Mouse (Mus musculus) lung, embryonic 14.5 days (tissue): Measurements from ENCODE around the gene Sarm1. TPM values are rescaled to one million over a fixed set of nuclear protein-coding genes. Genes with fewer than 3 reads are reported as not detected.

ENCODE experiments used
- ATAC-seq: fragments of 200-750 bp; cut with Nextera tagmentation; 2 replicates; pipeline ENCODE4 v1.8.0; 2017; ENCODE audit warnings: mild to moderate bottlenecking, moderate TSS enrichment, moderate library complexity; ENCODE audit not compliant: insufficient read depth
- DNase-seq: peaks from one replicate; pipeline ENCODE4 v3.0.0-alpha.2; 2015
- H3K27ac ChIP-seq: fragments of 300-500 bp; sonication (generic); 2 replicates; pipeline ENCODE4 v1.5.1; 2014; ENCODE audit warnings: low read depth, mild to moderate bottlenecking, moderate library complexity
- H3K27me3 ChIP-seq: fragments of 300-500 bp; sonication (generic); 2 replicates; pipeline ENCODE4 v1.6.1; 2014; ENCODE audit warnings: low read length, control low read depth; ENCODE audit not compliant: insufficient read depth
- H3K36me3 ChIP-seq: fragments of 300-500 bp; sonication (generic); 2 replicates; pipeline ENCODE4 v1.6.1; 2014; ENCODE audit warnings: control low read depth; ENCODE audit not compliant: insufficient read depth
- H3K4me1 ChIP-seq: fragments of 300-500 bp; sonication (generic); 2 replicates; pipeline ENCODE4 v1.6.1; 2014; ENCODE audit warnings: antibody characterized with exemption, control low read depth; ENCODE audit not compliant: insufficient read depth
- H3K4me2 ChIP-seq: fragments of 300-500 bp; sonication (generic); 2 replicates; pipeline ENCODE4 v1.6.1; 2014; ENCODE audit warnings: mild to moderate bottlenecking
- H3K4me3 ChIP-seq: fragments of 300-500 bp; sonication (generic); 2 replicates; pipeline ENCODE4 v1.5.1; 2014; ENCODE audit warnings: low read depth, low read length
- H3K9ac ChIP-seq: fragments of 300-500 bp; sonication (generic); 2 replicates; pipeline ENCODE4 v1.6.1; 2014
- H3K9me3 ChIP-seq: fragments of 300-500 bp; sonication (generic); 2 replicates; pipeline ENCODE4 v1.6.1; 2016; ENCODE audit warnings: low read depth, low read length, control low read depth
- CTCF ChIP-seq: IDR thresholded peaks from 2 replicates; pipeline ENCODE4 v1.5.1; 2016; ENCODE audit warnings: antibody characterized with exemption, low read depth
- WGBS: fragments of 180-500 bp; shearing (Covaris S2); extraction: QIAGEN DNeasy Blood & Tissue Kit; methylation state at CpG from one replicate; pipeline ENCODE4 v1.1.7; 2014; 5-methylcytosine and 5-hydroxymethylcytosine counted together
- polyA plus RNA-seq: library from polyadenylated mRNA; unstranded; fragments of >200 nt; fragmentation: Nextera tagmentation; extraction: Ambion mirVana; gene quantifications from 2 replicates; pipeline ENCODE4 v1.2.1, GENCODE M21; 2014

The Sarm1 gene
- polyA plus RNA-seq, 1 experiment from 2014 or later, result 1.4 TPM

GRCm38 (mm10) chr11:78450337-78450736 is 47.2 kb downstream of the Sarm1 start:
- Histone ChIP-seq H3K36me3 (no peaks in the 10 kb centered on the region), H3K27me3 (no peaks in the 10 kb centered on the region), H3K4me2 (no peak overlapping the region), H3K27ac (no peak overlapping the region), H3K9ac (no peak overlapping the region), H3K9me3 (no peaks in the 10 kb centered on the region), H3K4me3 (no peak overlapping the region), H3K4me1 (no peaks in the 10 kb centered on the region)
- ATAC-seq (no peak), DNase-seq (no peak)
- WGBS, result 39% methylated on average over 2 of the region's 2 CpGs
- TF ChIP-seq CTCF, result no peak

DNA sequence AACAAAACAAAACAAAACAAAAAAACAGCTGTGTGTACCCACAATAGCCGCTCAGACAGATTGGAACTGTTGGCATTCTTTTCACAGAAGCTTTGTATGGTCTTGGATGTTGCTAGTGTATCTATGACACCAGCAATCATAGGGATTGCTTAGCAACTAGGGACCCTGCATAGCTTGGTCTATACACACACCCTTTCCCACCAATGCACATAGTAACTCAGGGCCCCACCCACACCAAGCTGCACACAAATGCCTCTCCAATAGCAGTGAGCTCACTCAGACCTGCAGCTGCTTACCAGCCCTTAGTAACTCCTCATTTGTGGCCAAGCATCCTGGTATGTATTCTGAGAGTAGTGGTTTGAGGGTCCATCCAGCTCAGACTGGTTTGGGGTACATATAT is 49.3 kb downstream of the Sarm1 start:
- WGBS, result 96% methylated on average over 1 of the region's 1 CpGs
- H3K4me1 ChIP-seq, result no peaks in the 10 kb centered on the region
- no peak overlapping the region for H3K4me2 ChIP-seq
- no peak overlapping the region for H3K27ac ChIP-seq
- H3K9me3 ChIP-seq, result no peaks in the 10 kb centered on the region
- no peak for TF ChIP-seq CTCF
- DNase-seq (no peak), ATAC-seq (no peak)
- no peaks in the 10 kb centered on the region for H3K36me3 ChIP-seq
- no peak overlapping the region for H3K9ac ChIP-seq
- no peak overlapping the region for H3K4me3 ChIP-seq
- H3K27me3 ChIP-seq, result no peaks in the 10 kb centered on the region

DNA sequence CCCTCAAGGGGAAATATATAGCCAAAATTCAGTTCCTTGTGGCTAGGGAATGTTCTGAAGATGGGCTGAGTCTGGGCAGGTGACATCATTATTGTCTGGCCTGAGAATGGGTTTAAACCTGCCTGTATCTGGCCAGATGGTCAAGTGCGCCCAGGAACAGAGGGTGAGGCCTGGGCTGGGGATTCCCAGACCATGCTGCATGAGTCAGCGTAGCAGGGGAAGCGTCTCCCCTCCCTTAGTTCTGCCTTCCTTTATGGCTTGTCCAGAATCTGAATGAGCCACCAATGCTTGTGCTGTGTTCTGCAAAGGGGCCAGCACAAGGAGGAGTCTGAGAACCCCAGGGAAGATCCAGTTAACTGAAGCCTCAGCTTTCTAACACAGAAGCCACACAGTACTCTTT is 50.4 kb downstream of the Sarm1 start:
- Histone ChIP-seq H3K9ac (no peak overlapping the region), H3K27ac (no peak overlapping the region), H3K4me2 (no peak overlapping the region), H3K27me3 (no peaks in the 10 kb centered on the region), H3K36me3 (no peaks in the 10 kb centered on the region), H3K9me3 (no peaks in the 10 kb centered on the region; the same call in 1 of the 2 replicates), H3K4me1 (no peaks in the 10 kb centered on the region), H3K4me3 (no peak overlapping the region)
- ATAC-seq (no peak), DNase-seq (no peak)
- WGBS, result 71% methylated on average over 3 of the region's 3 CpGs
- no peak for TF ChIP-seq CTCF

GRCm38 (mm10) chr11:78443115-78443514 is 54.4 kb downstream of the Sarm1 start:
- Histone ChIP-seq H3K27me3 (no peaks in the 10 kb centered on the region), H3K9ac (no peak overlapping the region), H3K9me3 (no peaks in the 10 kb centered on the region; the same call in 1 of the 2 replicates), H3K27ac (no peak overlapping the region), H3K4me2 (no peak overlapping the region), H3K36me3 (no peaks in the 10 kb centered on the region), H3K4me3 (no peak overlapping the region), H3K4me1 (no peaks in the 10 kb centered on the region)
- WGBS, result 70% methylated on average over 5 of the region's 5 CpGs
- no peak for TF ChIP-seq CTCF
- DNase-seq (no peak), ATAC-seq (no peak)

- H3K27ac ChIP-seq, result no peak overlapping the region
- H3K36me3 ChIP-seq, result no peaks in the 10 kb centered on the region
- no peak overlapping the region for H3K4me2 ChIP-seq
- H3K4me1 ChIP-seq, result 0 out of 2 replicates have a peak, but pooled peaks cover 3% of the 10 kb centered on the region
- DNase-seq (no peak), ATAC-seq (no peak)
- H3K4me3 ChIP-seq, result no peak overlapping the region
- H3K9ac ChIP-seq, result no peak overlapping the region
- no peaks in the 10 kb centered on the region; the same call in 1 of the 2 replicates for H3K9me3 ChIP-seq
- H3K27me3 ChIP-seq, result no peaks in the 10 kb centered on the region
- no peak for TF ChIP-seq CTCF
- WGBS, result 67% methylated on average over 3 of the region's 3 CpGs
Measured at GRCm38 (mm10) chr11:78438399-78438930, 59.1 kb downstream of the Sarm1 start.

DNA sequence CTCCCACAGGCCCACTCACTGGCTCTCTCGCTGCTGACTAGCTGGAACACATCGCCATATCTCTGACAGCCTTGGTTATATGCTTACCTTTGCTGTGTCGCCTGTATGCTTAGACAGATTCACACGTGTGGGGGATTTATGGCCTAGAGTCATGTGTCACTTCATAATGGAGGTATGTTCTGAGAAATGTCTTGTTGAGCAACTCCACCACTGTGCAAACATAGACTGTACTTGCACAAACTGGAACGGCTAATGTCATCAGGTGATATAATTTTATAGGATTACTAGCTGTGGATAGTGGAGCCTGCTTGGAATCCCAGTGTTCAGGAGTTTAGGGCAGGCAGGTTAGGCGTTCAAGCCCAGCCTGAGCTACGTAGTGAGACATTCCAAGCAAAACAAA is 60.4 kb downstream of the Sarm1 start:
- DNase-seq (no peak), ATAC-seq (no peak)
- TF ChIP-seq CTCF, result no peak
- WGBS, result 75% methylated on average over 7 of the region's 7 CpGs
- H3K9me3 ChIP-seq, result no peaks in the 10 kb centered on the region
- H3K4me1 ChIP-seq, result 0 out of 2 replicates have a peak, but pooled peaks cover 3% of the 10 kb centered on the region
- H3K36me3 ChIP-seq, result no peaks in the 10 kb centered on the region
- no peaks in the 10 kb centered on the region for H3K27me3 ChIP-seq
- no peak overlapping the region for H3K9ac ChIP-seq
- no peak overlapping the region for H3K4me3 ChIP-seq
- H3K27ac ChIP-seq, result no peak overlapping the region
- no peak overlapping the region for H3K4me2 ChIP-seq

DNA sequence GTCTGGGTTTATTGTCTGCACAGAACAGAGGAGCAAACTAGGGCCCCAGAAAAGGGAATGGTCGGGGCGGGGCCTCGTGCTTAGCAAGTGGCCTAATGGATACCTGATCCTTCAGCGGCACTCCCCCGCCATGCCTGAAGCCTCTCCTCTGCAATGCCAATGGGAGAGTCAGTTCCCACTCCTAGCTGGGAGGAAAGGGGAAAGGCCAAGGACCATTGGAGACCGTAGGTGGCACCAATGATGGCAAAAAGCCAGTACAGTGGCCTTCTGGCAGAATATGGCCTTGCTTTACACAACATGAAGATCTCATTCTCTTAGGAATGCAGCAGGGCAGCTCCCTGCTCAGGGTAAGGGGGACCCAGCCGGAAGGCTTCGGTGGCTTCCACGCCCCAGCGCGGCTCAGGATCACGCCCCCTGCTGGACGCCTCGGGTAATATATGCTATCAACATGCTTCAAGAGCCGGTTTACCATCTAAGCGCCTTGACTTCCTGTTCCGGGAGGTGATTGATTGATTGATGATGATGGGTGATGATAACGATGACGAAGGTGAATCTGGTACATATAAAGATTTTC is 61.7 kb downstream of the Sarm1 start:
- H3K4me1 ChIP-seq, result 0 out of 2 replicates have a peak, but pooled peaks cover 3% of the 10 kb centered on the region
- H3K36me3 ChIP-seq, result no peaks in the 10 kb centered on the region
- 5% methylated on average over 19 of the region's 19 CpGs for WGBS
- peak; percentile 69 for DNase-seq
- peak overlapping the region; percentile 32; the same call in 1 of the 2 replicates for H3K4me2 ChIP-seq
- H3K4me3 ChIP-seq, result no peak overlapping the region
- H3K9ac ChIP-seq, result no peak overlapping the region
- H3K9me3 ChIP-seq, result no peaks in the 10 kb centered on the region
- no peaks in the 10 kb centered on the region for H3K27me3 ChIP-seq
- H3K27ac ChIP-seq, result 0 out of 2 replicates have a peak overlapping the region, but pooled peaks have one; percentile 1
- TF ChIP-seq CTCF, result peak; percentile 78
- ATAC-seq, result peak; percentile 74
